Mouse (Mus musculus): Measurements from ENCODE around the gene Abca7. TPM values are rescaled to one million over a fixed set of nuclear protein-coding genes. Genes with fewer than 3 reads are reported as not detected.
A peak's percentile ranks its signal among the peaks of the same experiment; 100 is the strongest.

Abca7 gene
- polyA plus RNA-seq, 1 experiment from 2014 or later = 8.1 TPM

DNA sequence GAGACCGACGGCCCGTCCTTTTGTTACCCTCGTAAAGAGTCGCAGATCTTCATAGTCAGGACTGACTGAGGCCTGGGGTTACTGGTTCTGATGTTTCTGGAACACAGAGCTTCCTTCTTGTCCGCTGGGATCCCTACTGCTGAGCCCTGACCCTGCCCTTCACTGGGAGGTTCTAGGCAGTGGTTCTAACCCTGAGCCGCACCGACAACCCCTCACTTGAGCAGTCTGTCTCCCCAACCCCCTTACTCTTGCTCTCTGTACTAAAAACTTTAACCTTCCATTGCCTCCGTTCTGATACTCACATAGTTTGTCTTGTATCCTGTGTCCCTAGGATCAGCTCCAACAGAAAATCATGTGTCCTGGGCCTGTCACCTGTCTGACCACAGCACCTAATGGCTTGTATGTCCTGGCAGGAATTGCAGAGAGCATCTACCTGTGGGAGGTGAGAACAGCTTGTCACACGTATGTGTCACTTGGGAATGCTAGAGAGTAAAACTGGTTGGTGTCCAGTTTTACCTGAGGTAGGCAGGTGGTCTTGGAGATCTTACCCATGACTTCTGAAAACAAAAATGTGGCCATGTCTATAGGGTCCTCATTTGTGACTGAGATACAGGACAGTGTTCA, 35.5 kb upstream of the Abca7 start:
- Histone ChIP-seq H3K27me3 (no peaks in the 10 kb centered on the region), H3K4me3 (peak overlapping the region; percentile 96), H3K4me1 (replicated peaks) (peaks cover 17% of the 10 kb centered on the region), H3K4me2 (peak overlapping the region; percentile 92), H3K9me3 (no peaks in the 10 kb centered on the region), H3K36me3 (peaks cover 46% of the 10 kb centered on the region), H3K9ac (peak overlapping the region; percentile 85), H3K27ac (replicated peaks) (0 out of 2 replicates have a peak overlapping the region, but pooled peaks have one; percentile 76)
- 15% methylated on average over 10 of the region's 10 CpGs for WGBS
- no peak for ATAC-seq (ENCODE audit: low read depth)

DNA sequence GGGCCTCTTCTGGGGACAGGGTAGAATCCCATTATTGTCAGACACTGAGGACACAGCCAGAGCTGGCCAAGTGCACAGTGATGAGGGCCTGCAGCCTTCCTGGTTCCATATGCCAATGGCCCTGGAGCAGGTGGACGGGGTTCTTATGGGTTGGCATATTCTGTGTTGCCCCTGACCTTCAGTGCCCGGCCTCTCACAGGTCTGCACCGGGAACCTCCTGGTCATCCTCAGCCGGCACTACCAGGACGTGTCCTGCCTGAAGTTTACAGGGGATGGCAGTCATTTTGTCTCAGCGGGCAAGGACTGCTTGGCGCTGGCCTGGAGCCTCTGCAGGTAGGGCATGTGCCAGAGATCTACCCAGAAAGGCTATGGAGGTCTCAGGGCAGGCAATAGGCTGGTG, 31.6 kb upstream of the Abca7 start:
- Histone ChIP-seq H3K9ac (no peak overlapping the region), H3K9me3 (no peaks in the 10 kb centered on the region), H3K27ac (replicated peaks) (no peak overlapping the region), H3K27me3 (peaks cover 15% of the 10 kb centered on the region), H3K36me3 (peaks cover 74% of the 10 kb centered on the region), H3K4me3 (no peak overlapping the region), H3K4me1 (replicated peaks) (peaks cover 12% of the 10 kb centered on the region), H3K4me2 (no peak overlapping the region)
- ATAC-seq (ENCODE audit: low read depth) = no peak
- 96% methylated on average over 7 of the region's 7 CpGs for whole genome bisulfite sequencing

GRCm38 (mm10) chr10:79965325-79965724, 31.0 kb upstream of the Abca7 start:
- no peak for ATAC-seq (ENCODE audit: low read depth)
- 86% methylated on average over 4 of the region's 5 CpGs for WGBS
- H3K27ac ChIP-seq (replicated peaks) = no peak overlapping the region
- H3K4me1 ChIP-seq (replicated peaks) = peaks cover 11% of the 10 kb centered on the region
- no peak overlapping the region for H3K9ac ChIP-seq
- no peaks in the 10 kb centered on the region for H3K9me3 ChIP-seq
- H3K27me3 ChIP-seq = peaks cover 21% of the 10 kb centered on the region
- peaks cover 74% of the 10 kb centered on the region for H3K36me3 ChIP-seq
- no peak overlapping the region for H3K4me3 ChIP-seq
- no peak overlapping the region for H3K4me2 ChIP-seq

GRCm38 (mm10) chr10:79966886-79967400, 29.4 kb upstream of the Abca7 start:
- no peak overlapping the region for H3K27ac ChIP-seq (replicated peaks)
- H3K27me3 ChIP-seq = peaks cover 38% of the 10 kb centered on the region
- H3K36me3 ChIP-seq = peaks cover 66% of the 10 kb centered on the region
- no peaks in the 10 kb centered on the region for H3K9me3 ChIP-seq
- no peak overlapping the region for H3K4me3 ChIP-seq
- no peak overlapping the region for H3K9ac ChIP-seq
- H3K4me2 ChIP-seq = no peak overlapping the region
- peaks cover 9% of the 10 kb centered on the region for H3K4me1 ChIP-seq (replicated peaks)
- no peak for ATAC-seq (ENCODE audit: low read depth)
- 95% methylated on average over 5 of the region's 5 CpGs for WGBS

DNA sequence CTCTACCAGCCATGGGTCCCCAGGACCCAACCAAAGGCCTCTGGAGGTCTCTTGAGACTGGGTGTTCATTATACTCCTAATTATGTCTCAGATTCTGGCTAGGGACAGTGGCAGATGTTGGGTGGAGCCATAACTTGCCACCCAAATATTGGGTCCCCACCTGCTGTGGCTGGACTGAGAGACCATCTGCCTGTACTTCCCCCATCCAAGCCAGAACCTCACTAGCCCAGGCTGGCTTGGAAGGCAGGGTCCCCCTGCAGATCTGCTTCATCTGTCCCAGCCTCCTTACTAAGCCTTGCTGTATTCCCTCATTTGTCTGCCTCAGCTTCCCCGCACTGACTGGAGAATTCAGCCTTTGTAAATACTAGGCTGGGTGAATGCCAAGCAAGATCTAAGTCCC, 28.1 kb upstream of the Abca7 start:
- Histone ChIP-seq H3K4me1 (replicated peaks) (peaks cover 9% of the 10 kb centered on the region), H3K27me3 (peaks cover 50% of the 10 kb centered on the region), H3K27ac (replicated peaks) (no peak overlapping the region), H3K4me2 (no peak overlapping the region), H3K9ac (no peak overlapping the region), H3K4me3 (no peak overlapping the region), H3K36me3 (peaks cover 54% of the 10 kb centered on the region), H3K9me3 (no peaks in the 10 kb centered on the region)
- WGBS = 80% methylated on average over 1 of the region's 1 CpGs
- no peak for ATAC-seq (ENCODE audit: low read depth)

DNA sequence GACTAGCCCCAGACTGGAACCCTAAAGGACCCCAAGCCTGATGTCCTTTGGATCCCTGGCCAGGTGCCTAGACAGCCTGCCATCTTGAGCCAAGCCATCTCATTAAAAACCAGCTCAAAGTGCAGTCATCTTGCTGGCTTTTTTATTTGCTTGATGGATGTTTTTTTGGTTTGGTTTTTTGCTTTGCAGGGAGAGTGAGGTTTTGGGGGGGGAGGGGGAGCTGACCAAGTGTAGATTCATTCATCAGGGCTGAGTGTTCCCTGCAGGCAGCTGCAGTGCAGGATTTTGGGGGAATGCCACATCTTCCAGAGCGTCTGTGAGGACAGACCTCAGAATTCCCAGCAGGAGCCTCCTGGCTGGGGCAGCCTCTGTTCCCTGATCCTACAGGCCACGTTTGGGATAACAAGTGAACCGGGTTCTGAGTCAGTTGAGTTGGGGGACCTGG, 27.1 kb upstream of the Abca7 start:
- no peak for ATAC-seq (ENCODE audit: low read depth)
- WGBS = 20% methylated on average over 3 of the region's 3 CpGs
- Histone ChIP-seq H3K27me3 (peaks cover 53% of the 10 kb centered on the region), H3K36me3 (peaks cover 50% of the 10 kb centered on the region), H3K4me2 (no peak overlapping the region), H3K9me3 (no peaks in the 10 kb centered on the region), H3K27ac (replicated peaks) (no peak overlapping the region), H3K4me3 (no peak overlapping the region), H3K9ac (no peak overlapping the region), H3K4me1 (replicated peaks) (peaks cover 9% of the 10 kb centered on the region)

- peak within 1 kb of the TSS; percentile 58 for H3K9ac ChIP-seq
- peaks cover 9% of the 10 kb centered on the region for H3K4me1 ChIP-seq (replicated peaks)
- 11% methylated on average over 34 of the region's 47 CpGs for WGBS
- H3K36me3 ChIP-seq = peaks cover 50% of the 10 kb centered on the region
- H3K4me3 ChIP-seq = peak within 1 kb of the TSS; percentile 31
- no peak for ATAC-seq (ENCODE audit: low read depth)
- H3K4me2 ChIP-seq = peak within 1 kb of the TSS; percentile 57
- peaks cover 53% of the 10 kb centered on the region for H3K27me3 ChIP-seq
- no peak within 1 kb of the TSS for H3K27ac ChIP-seq (replicated peaks)
- H3K9me3 ChIP-seq = no peaks in the 10 kb centered on the region
These were observed 25.7 kb upstream of the Abca7 start, which contains the start of gene Grin3b for GRCm38 (mm10) chr10:79970415-79971182. TSS of gene Grin3b (plus strand) at chr10:79970715.

- peaks cover 9% of the 10 kb centered on the region for H3K4me1 ChIP-seq (replicated peaks)
- no peak overlapping the region for H3K27ac ChIP-seq (replicated peaks)
- H3K36me3 ChIP-seq = peaks cover 50% of the 10 kb centered on the region
- H3K4me3 ChIP-seq = peak overlapping the region; percentile 31
- H3K4me2 ChIP-seq = peak overlapping the region; percentile 57
- peaks cover 53% of the 10 kb centered on the region for H3K27me3 ChIP-seq
- H3K9ac ChIP-seq = peak overlapping the region; percentile 58
- WGBS = 3% methylated on average over 21 of the region's 21 CpGs
- no peaks in the 10 kb centered on the region for H3K9me3 ChIP-seq
- no peak for ATAC-seq (ENCODE audit: low read depth)
These were observed 25.2 kb upstream of the Abca7 start for GRCm38 (mm10) chr10:79971183-79971497.

DNA sequence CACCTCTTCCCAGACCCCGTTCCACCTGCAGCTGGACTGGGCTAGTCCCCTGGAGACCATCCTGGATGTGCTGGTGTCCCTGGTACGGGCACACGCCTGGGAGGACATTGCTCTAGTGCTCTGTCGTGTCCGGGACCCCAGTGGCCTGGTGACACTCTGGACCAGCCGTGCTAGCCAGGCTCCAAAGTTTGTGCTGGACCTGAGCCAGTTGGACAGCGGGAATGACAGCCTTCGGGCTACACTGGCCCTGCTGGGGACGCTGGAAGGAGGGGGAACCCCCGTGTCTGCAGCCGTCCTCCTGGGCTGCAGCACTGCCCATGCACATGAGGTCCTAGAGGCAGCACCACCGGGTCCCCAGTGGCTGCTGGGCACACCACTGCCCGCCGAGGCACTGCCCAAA, 23.5 kb upstream of the Abca7 start:
- H3K27ac ChIP-seq (replicated peaks) = no peak overlapping the region
- 61% methylated on average over 14 of the region's 14 CpGs for WGBS
- peaks cover 9% of the 10 kb centered on the region for H3K4me1 ChIP-seq (replicated peaks)
- no peak overlapping the region for H3K9ac ChIP-seq
- ATAC-seq (ENCODE audit: low read depth) = no peak
- H3K9me3 ChIP-seq = no peaks in the 10 kb centered on the region
- peaks cover 53% of the 10 kb centered on the region for H3K27me3 ChIP-seq
- peaks cover 50% of the 10 kb centered on the region for H3K36me3 ChIP-seq
- no peak overlapping the region for H3K4me2 ChIP-seq
- no peak overlapping the region for H3K4me3 ChIP-seq

DNA sequence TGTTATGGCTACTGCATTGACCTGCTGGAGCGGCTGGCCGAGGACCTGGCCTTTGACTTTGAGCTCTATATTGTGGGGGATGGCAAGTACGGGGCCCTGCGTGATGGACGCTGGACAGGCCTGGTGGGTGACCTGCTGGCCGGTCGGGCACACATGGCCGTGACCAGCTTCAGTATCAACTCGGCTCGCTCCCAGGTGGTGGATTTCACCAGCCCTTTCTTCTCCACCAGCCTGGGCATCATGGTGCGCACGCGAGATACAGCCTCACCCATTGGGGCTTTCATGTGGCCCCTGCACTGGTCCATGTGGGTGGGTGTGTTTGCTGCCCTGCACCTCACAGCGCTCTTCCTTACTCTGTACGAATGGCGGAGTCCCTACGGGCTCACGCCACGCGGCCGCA, 22.2 kb upstream of the Abca7 start:
- Histone ChIP-seq H3K4me1 (replicated peaks) (peaks cover 9% of the 10 kb centered on the region), H3K27me3 (peaks cover 44% of the 10 kb centered on the region), H3K9me3 (no peaks in the 10 kb centered on the region), H3K36me3 (peaks cover 56% of the 10 kb centered on the region), H3K27ac (replicated peaks) (no peak overlapping the region), H3K9ac (no peak overlapping the region), H3K4me2 (no peak overlapping the region), H3K4me3 (no peak overlapping the region)
- no peak for ATAC-seq (ENCODE audit: low read depth)
- WGBS = 90% methylated on average over 21 of the region's 21 CpGs

DNA sequence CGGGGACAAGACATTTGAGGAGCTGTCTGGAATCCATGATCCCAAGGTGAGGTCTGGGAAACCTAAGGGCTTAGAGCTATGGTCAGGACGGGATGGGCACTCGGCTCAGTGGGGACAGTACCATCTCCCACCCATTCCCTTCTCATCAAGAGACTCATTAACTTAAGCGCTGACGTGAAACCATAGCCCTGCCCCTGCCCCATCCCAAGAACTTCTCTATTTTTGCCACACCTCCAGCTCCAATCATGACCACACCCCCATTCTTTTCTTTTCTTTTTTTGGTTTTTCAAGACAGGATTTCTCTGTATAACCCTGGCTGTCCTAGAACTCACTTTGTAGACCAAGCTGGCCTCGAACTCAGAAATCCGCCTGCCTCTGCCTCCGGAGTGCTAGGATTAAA, 21.6 kb upstream of the Abca7 start:
- WGBS = 92% methylated on average over 8 of the region's 8 CpGs
- Histone ChIP-seq H3K9me3 (no peaks in the 10 kb centered on the region), H3K36me3 (peaks cover 61% of the 10 kb centered on the region), H3K4me2 (no peak overlapping the region), H3K27ac (replicated peaks) (no peak overlapping the region), H3K9ac (no peak overlapping the region), H3K4me3 (no peak overlapping the region), H3K27me3 (peaks cover 38% of the 10 kb centered on the region), H3K4me1 (replicated peaks) (peaks cover 9% of the 10 kb centered on the region)
- no peak for ATAC-seq (ENCODE audit: low read depth)

GRCm38 (mm10) chr10:79976071-79976721, 20.1 kb upstream of the Abca7 start:
- H3K36me3 ChIP-seq = peaks cover 62% of the 10 kb centered on the region
- H3K9me3 ChIP-seq = no peaks in the 10 kb centered on the region
- peaks cover 22% of the 10 kb centered on the region for H3K27me3 ChIP-seq
- no peak overlapping the region for H3K4me3 ChIP-seq
- H3K9ac ChIP-seq = no peak overlapping the region
- H3K4me2 ChIP-seq = no peak overlapping the region
- ATAC-seq (ENCODE audit: low read depth) = no peak
- H3K27ac ChIP-seq (replicated peaks) = no peak overlapping the region
- peaks cover 10% of the 10 kb centered on the region for H3K4me1 ChIP-seq (replicated peaks)
- WGBS = 83% methylated on average over 28 of the region's 28 CpGs
